Mouse (Mus musculus) liver, embryonic 11.5 days (tissue): Measurements from ENCODE around the gene 1700013H16Rik. TPM values are rescaled to one million over a fixed set of nuclear protein-coding genes. Genes with fewer than 3 reads are reported as not detected.

Source experiments
- ATAC-seq: fragments of 200-750 bp; cut with Nextera tagmentation; replicated peaks from 2 replicates; pipeline ENCODE4 v1.8.0; 2017; ENCODE audit warnings: moderate number of reproducible peaks, mild to moderate bottlenecking, moderate TSS enrichment, moderate library complexity; ENCODE audit not compliant: low FRiP score
- DNase-seq: peaks from one replicate; pipeline ENCODE4 v3.0.0-alpha.2; 2017; ENCODE audit warnings: low spot score
- H3K27ac ChIP-seq: fragments of 300-500 bp; sonication (generic); 2 replicates; pipeline ENCODE4 v1.5.1; 2014; ENCODE audit warnings: mild to moderate bottlenecking, low read depth, low read length, control low read depth
- H3K27me3 ChIP-seq: fragments of 300-500 bp; sonication (generic); replicated peaks from 2 replicates; pipeline ENCODE4 v1.6.1; 2014; ENCODE audit warnings: low read length, mixed read lengths; ENCODE audit not compliant: control insufficient read depth, insufficient read depth
- H3K36me3 ChIP-seq: fragments of 300-500 bp; sonication (generic); 2 replicates; pipeline ENCODE4 v1.6.1; 2014; ENCODE audit warnings: mild to moderate bottlenecking, low read length, moderate library complexity, mixed read lengths; ENCODE audit not compliant: control insufficient read depth, insufficient read depth
- H3K4me1 ChIP-seq: fragments of 300-500 bp; sonication (generic); replicated peaks from 2 replicates; pipeline ENCODE4 v1.6.1; 2014; ENCODE audit warnings: low read length, mixed read lengths; ENCODE audit not compliant: control insufficient read depth, insufficient read depth
- H3K4me2 ChIP-seq: fragments of 300-500 bp; sonication (generic); 2 replicates; pipeline ENCODE4 v1.6.1; 2014; ENCODE audit warnings: mild to moderate bottlenecking, control low read depth, moderate library complexity
- H3K4me3 ChIP-seq: fragments of 300-500 bp; sonication (generic); 2 replicates; pipeline ENCODE4 v1.5.1; 2014; ENCODE audit warnings: low read depth, low read length, control low read depth
- H3K9ac ChIP-seq: fragments of 300-500 bp; sonication (generic); 2 replicates; pipeline ENCODE4 v1.6.1; 2014; ENCODE audit warnings: low read depth, low read length, control low read depth
- H3K9me3 ChIP-seq: fragments of 300-500 bp; sonication (generic); 2 replicates; pipeline ENCODE4 v1.6.1; 2016; ENCODE audit warnings: low read length, inconsistent platforms, mixed read lengths; ENCODE audit not compliant: control insufficient read depth
- WGBS: fragments of 180-500 bp; shearing (Covaris S2); extraction: QIAGEN DNeasy Blood & Tissue Kit; methylation state at CpG from one replicate; pipeline ENCODE4 v1.1.7; 2014; 5-methylcytosine and 5-hydroxymethylcytosine counted together
- polyA plus RNA-seq: library from polyadenylated mRNA; unstranded; fragments of >200 nt; fragmentation: Nextera tagmentation; extraction: Ambion mirVana; gene quantifications from 2 replicates; pipeline ENCODE4 v1.2.1, GENCODE M21; 2014

The 1700013H16Rik gene
- polyA plus RNA-seq, 1 experiment from 2014 or later = not detected

- no peak overlapping the region for H3K4me3 ChIP-seq
- no peaks in the 10 kb centered on the region for H3K9me3 ChIP-seq
- DNase-seq (no peak), ATAC-seq (no peak)
- H3K27me3 ChIP-seq = no peaks in the 10 kb centered on the region
- no peaks in the 10 kb centered on the region for H3K4me1 ChIP-seq
- no peak overlapping the region for H3K9ac ChIP-seq
- H3K27ac ChIP-seq = no peak overlapping the region
- no peaks in the 10 kb centered on the region for H3K36me3 ChIP-seq
- H3K4me2 ChIP-seq = no peak overlapping the region
- 79% methylated on average over 3 of the region's 3 CpGs for WGBS
These were observed 55.0 kb downstream of the 1700013H16Rik start for GRCm38 (mm10) chrX:53702673-53703072.

GRCm38 (mm10) chrX:53699225-53699624, 58.4 kb downstream of the 1700013H16Rik start:
- no peak overlapping the region for H3K4me2 ChIP-seq
- no peaks in the 10 kb centered on the region for H3K9me3 ChIP-seq
- ATAC-seq (no peak), DNase-seq (no peak)
- no peak overlapping the region for H3K9ac ChIP-seq
- H3K4me3 ChIP-seq = no peak overlapping the region
- H3K4me1 ChIP-seq = no peaks in the 10 kb centered on the region
- 72% methylated on average over 2 of the region's 2 CpGs for WGBS
- no peaks in the 10 kb centered on the region for H3K36me3 ChIP-seq
- no peaks in the 10 kb centered on the region for H3K27me3 ChIP-seq
- no peak overlapping the region for H3K27ac ChIP-seq

- ATAC-seq (no peak), DNase-seq (no peak)
- Histone ChIP-seq H3K27me3 (no peaks in the 10 kb centered on the region; the same call in 1 of the 2 replicates), H3K27ac (no peak overlapping the region), H3K4me3 (no peak overlapping the region), H3K4me2 (no peak overlapping the region), H3K4me1 (no peaks in the 10 kb centered on the region), H3K9ac (no peak overlapping the region), H3K9me3 (no peaks in the 10 kb centered on the region), H3K36me3 (no peaks in the 10 kb centered on the region)
- WGBS = 73% methylated on average over 9 of the region's 9 CpGs
These were observed 63.4 kb downstream of the 1700013H16Rik start for GRCm38 (mm10) chrX:53694008-53694777.

GRCm38 (mm10) chrX:53693141-53693540, 64.5 kb downstream of the 1700013H16Rik start:
- 63% methylated on average over 2 of the region's 2 CpGs for WGBS
- Histone ChIP-seq H3K4me2 (no peak overlapping the region), H3K9ac (no peak overlapping the region), H3K27ac (no peak overlapping the region), H3K36me3 (no peaks in the 10 kb centered on the region), H3K9me3 (no peaks in the 10 kb centered on the region), H3K4me1 (no peaks in the 10 kb centered on the region), H3K4me3 (no peak overlapping the region), H3K27me3 (no peaks in the 10 kb centered on the region; the same call in 1 of the 2 replicates)
- no peak for ATAC-seq
- no peak for DNase-seq

Other genes with a start within 250 kb of the 1700013H16Rik start
- gene Rtl8c, start 149.8 kb downstream of the 1700013H16Rik start, polyA plus RNA-seq = 5.7 and 6.8 TPM in 2 replicates
- gene Gm14597, start 148.9 kb downstream of the 1700013H16Rik start, polyA plus RNA-seq = not detected in 2 replicates
- gene Rtl8a, start 114.1 kb downstream of the 1700013H16Rik start, polyA plus RNA-seq = 16.4 and 21.2 TPM in 2 replicates
- 19.9 and 20.0 TPM in 2 replicates for gene Rtl8b, start 87.4 kb downstream of the 1700013H16Rik start, polyA plus RNA-seq
- 0.19 and 0.21 TPM in 2 replicates for gene 4930502E18Rik, start 33.0 kb downstream of the 1700013H16Rik start, polyA plus RNA-seq
- not detected in 2 replicates for gene Zfp36l3, start 18.6 kb upstream of the 1700013H16Rik start, polyA plus RNA-seq
- gene Xlr, start 39.9 kb upstream of the 1700013H16Rik start, polyA plus RNA-seq = 1.4 and 2.8 TPM in 2 replicates